Mouse (Mus musculus): ENCODE results near the gene Sema6d. TPM values are rescaled to one million over a fixed set of nuclear protein-coding genes. Genes with fewer than 3 reads are reported as not detected.

The Sema6d gene
- polyA plus RNA-seq, 1 experiment from 2014 or later = 11.4 TPM

- Histone ChIP-seq H3K4me1 (peaks cover 7% of the 10 kb centered on the region; the same call in 1 of the 2 replicates), H3K27ac (no peak overlapping the region), H3K9ac (no peak overlapping the region), H3K36me3 (no peaks in the 10 kb centered on the region), H3K9me3 (no peaks in the 10 kb centered on the region), H3K27me3 (no peaks in the 10 kb centered on the region), H3K4me2 (no peak overlapping the region), H3K4me3 (no peak overlapping the region)
- ATAC-seq (ENCODE audit: insufficient number of reproducible peaks, insufficient read depth, low FRiP score, low TSS enrichment, low read depth) = no peak
- WGBS = 68% methylated on average over 1 of the region's 1 CpGs
These were observed 279.5 kb downstream of the Sema6d start for GRCm38 (mm10) chr2:124369291-124369690.

GRCm38 (mm10) chr2:124369991-124370390 lies 280.2 kb downstream of the Sema6d start:
- Histone ChIP-seq H3K9ac (no peak overlapping the region), H3K4me3 (no peak overlapping the region), H3K36me3 (no peaks in the 10 kb centered on the region), H3K27ac (no peak overlapping the region), H3K4me1 (peaks cover 7% of the 10 kb centered on the region; the same call in 1 of the 2 replicates), H3K9me3 (no peaks in the 10 kb centered on the region), H3K27me3 (no peaks in the 10 kb centered on the region), H3K4me2 (no peak overlapping the region)
- no peak for ATAC-seq (ENCODE audit: insufficient number of reproducible peaks, insufficient read depth, low FRiP score, low TSS enrichment, low read depth)
- 57% methylated on average over 2 of the region's 2 CpGs for WGBS

- Histone ChIP-seq H3K27ac (no peak overlapping the region), H3K27me3 (no peaks in the 10 kb centered on the region), H3K4me3 (no peak overlapping the region), H3K36me3 (no peaks in the 10 kb centered on the region), H3K4me2 (no peak overlapping the region), H3K9me3 (no peaks in the 10 kb centered on the region), H3K9ac (no peak overlapping the region), H3K4me1 (peaks cover 7% of the 10 kb centered on the region; the same call in 1 of the 2 replicates)
- ATAC-seq (ENCODE audit: insufficient number of reproducible peaks, insufficient read depth, low FRiP score, low TSS enrichment, low read depth) = no peak
- 75% methylated on average over 2 of the region's 2 CpGs for WGBS
These were observed 281.6 kb downstream of the Sema6d start for GRCm38 (mm10) chr2:124371363-124371762.

GRCm38 (mm10) chr2:124385053-124385452 lies 295.3 kb downstream of the Sema6d start:
- Histone ChIP-seq H3K27me3 (no peaks in the 10 kb centered on the region), H3K9me3 (no peaks in the 10 kb centered on the region), H3K4me1 (no peaks in the 10 kb centered on the region; the same call in none of the 2 replicates), H3K36me3 (no peaks in the 10 kb centered on the region), H3K9ac (no peak overlapping the region), H3K4me3 (no peak overlapping the region), H3K27ac (no peak overlapping the region), H3K4me2 (no peak overlapping the region)
- no peak for ATAC-seq (ENCODE audit: insufficient number of reproducible peaks, insufficient read depth, low FRiP score, low TSS enrichment, low read depth)
- 78% methylated on average over 1 of the region's 1 CpGs for WGBS

- H3K27ac ChIP-seq = no peak overlapping the region
- no peak overlapping the region for H3K9ac ChIP-seq
- H3K27me3 ChIP-seq = no peaks in the 10 kb centered on the region
- 66% methylated on average over 1 of the region's 1 CpGs for WGBS
- no peak for ATAC-seq (ENCODE audit: insufficient number of reproducible peaks, insufficient read depth, low FRiP score, low TSS enrichment, low read depth)
- H3K4me2 ChIP-seq = no peak overlapping the region
- no peak overlapping the region for H3K4me3 ChIP-seq
- H3K4me1 ChIP-seq = no peaks in the 10 kb centered on the region; the same call in none of the 2 replicates
- H3K36me3 ChIP-seq = no peaks in the 10 kb centered on the region
- H3K9me3 ChIP-seq = no peaks in the 10 kb centered on the region
These were observed 296.0 kb downstream of the Sema6d start for GRCm38 (mm10) chr2:124385722-124386121.

GRCm38 (mm10) chr2:124388269-124388668 lies 298.5 kb downstream of the Sema6d start:
- no peaks in the 10 kb centered on the region for H3K27me3 ChIP-seq
- H3K9ac ChIP-seq = no peak overlapping the region
- no peak overlapping the region for H3K4me2 ChIP-seq
- no peak for ATAC-seq (ENCODE audit: insufficient number of reproducible peaks, insufficient read depth, low FRiP score, low TSS enrichment, low read depth)
- H3K9me3 ChIP-seq = no peaks in the 10 kb centered on the region
- H3K4me1 ChIP-seq = no peaks in the 10 kb centered on the region; the same call in none of the 2 replicates
- no peak overlapping the region for H3K27ac ChIP-seq
- WGBS = 51% methylated on average over 1 of the region's 1 CpGs
- no peak overlapping the region for H3K4me3 ChIP-seq
- H3K36me3 ChIP-seq = no peaks in the 10 kb centered on the region

GRCm38 (mm10) chr2:124396733-124397132 lies 307.0 kb downstream of the Sema6d start:
- no peak overlapping the region for H3K9ac ChIP-seq
- H3K4me1 ChIP-seq = peaks cover 2% of the 10 kb centered on the region; the same call in 1 of the 2 replicates
- no peak overlapping the region for H3K4me3 ChIP-seq
- H3K4me2 ChIP-seq = no peak overlapping the region
- no peak for ATAC-seq (ENCODE audit: insufficient number of reproducible peaks, insufficient read depth, low FRiP score, low TSS enrichment, low read depth)
- 80% methylated on average over 4 of the region's 4 CpGs for WGBS
- H3K36me3 ChIP-seq = no peaks in the 10 kb centered on the region
- no peaks in the 10 kb centered on the region for H3K27me3 ChIP-seq
- H3K9me3 ChIP-seq = no peaks in the 10 kb centered on the region
- no peak overlapping the region for H3K27ac ChIP-seq

- no peak for ATAC-seq (ENCODE audit: insufficient number of reproducible peaks, insufficient read depth, low FRiP score, low TSS enrichment, low read depth)
- WGBS = 87% methylated on average over 5 of the region's 5 CpGs
- no peaks in the 10 kb centered on the region for H3K9me3 ChIP-seq
These were observed 307.5 kb downstream of the Sema6d start for GRCm38 (mm10) chr2:124397304-124397703.

GRCm38 (mm10) chr2:124399611-124400010 lies 309.8 kb downstream of the Sema6d start:
- Histone ChIP-seq H3K27me3 (no peaks in the 10 kb centered on the region), H3K9ac (no peak overlapping the region), H3K4me3 (no peak overlapping the region), H3K9me3 (no peaks in the 10 kb centered on the region), H3K36me3 (no peaks in the 10 kb centered on the region), H3K27ac (no peak overlapping the region), H3K4me1 (peaks cover 17% of the 10 kb centered on the region), H3K4me2 (no peak overlapping the region)
- 94% methylated on average over 2 of the region's 2 CpGs for WGBS
- ATAC-seq (ENCODE audit: insufficient number of reproducible peaks, insufficient read depth, low FRiP score, low TSS enrichment, low read depth) = no peak

More at GRCm38 (mm10) chr2:124397304-124397703, 307.5 kb downstream of the Sema6d start:
- Histone ChIP-seq H3K4me1 (peaks cover 5% of the 10 kb centered on the region; the same call in 1 of the 2 replicates), H3K4me3 (no peak overlapping the region), H3K9ac (no peak overlapping the region), H3K36me3 (no peaks in the 10 kb centered on the region), H3K27me3 (no peaks in the 10 kb centered on the region), H3K27ac (no peak overlapping the region), H3K4me2 (no peak overlapping the region)

GRCm38 (mm10) chr2:124401727-124402380 lies 312.1 kb downstream of the Sema6d start:
- Histone ChIP-seq H3K4me3 (no peak overlapping the region), H3K27ac (no peak overlapping the region), H3K9ac (no peak overlapping the region), H3K36me3 (no peaks in the 10 kb centered on the region), H3K4me2 (no peak overlapping the region), H3K27me3 (no peaks in the 10 kb centered on the region), H3K4me1 (peaks cover 23% of the 10 kb centered on the region), H3K9me3 (no peaks in the 10 kb centered on the region)
- WGBS = 53% methylated on average over 6 of the region's 6 CpGs
- ATAC-seq (ENCODE audit: insufficient number of reproducible peaks, insufficient read depth, low FRiP score, low TSS enrichment, low read depth) = no peak

- Histone ChIP-seq H3K9me3 (no peaks in the 10 kb centered on the region), H3K4me3 (no peak overlapping the region), H3K36me3 (no peaks in the 10 kb centered on the region), H3K4me1 (peaks cover 23% of the 10 kb centered on the region), H3K4me2 (peak overlapping the region; percentile 28; the same call in 1 of the 2 replicates), H3K27ac (no peak overlapping the region), H3K9ac (no peak overlapping the region), H3K27me3 (no peaks in the 10 kb centered on the region)
- ATAC-seq (ENCODE audit: insufficient number of reproducible peaks, insufficient read depth, low FRiP score, low TSS enrichment, low read depth) = no peak
- WGBS = 64% methylated on average over 8 of the region's 8 CpGs
These were observed 313.8 kb downstream of the Sema6d start for GRCm38 (mm10) chr2:124403571-124403970.

- no peaks in the 10 kb centered on the region for H3K27me3 ChIP-seq
- H3K27ac ChIP-seq = no peak overlapping the region
- no peak overlapping the region for H3K4me3 ChIP-seq
- peaks cover 23% of the 10 kb centered on the region for H3K4me1 ChIP-seq
- no peaks in the 10 kb centered on the region for H3K9me3 ChIP-seq
- 20% methylated on average over 6 of the region's 6 CpGs for WGBS
- no peaks in the 10 kb centered on the region for H3K36me3 ChIP-seq
- peak overlapping the region; percentile 28 for H3K4me2 ChIP-seq
- no peak for ATAC-seq (ENCODE audit: insufficient number of reproducible peaks, insufficient read depth, low FRiP score, low TSS enrichment, low read depth)
- H3K9ac ChIP-seq = no peak overlapping the region
These were observed 314.2 kb downstream of the Sema6d start for GRCm38 (mm10) chr2:124403981-124404380.
